Mouse (Mus musculus) neural tube, embryonic 15.5 days (tissue): ENCODE measurements around the gene Ulk3. TPM values are rescaled to one million over a fixed set of nuclear protein-coding genes. Genes with fewer than 3 reads are reported as not detected.

Experiments used
- ATAC-seq: fragments of 200-750 bp; cut with Nextera tagmentation; 2 replicates; pipeline ENCODE4 v1.8.0; 2017; ENCODE audit warnings: mild to moderate bottlenecking, moderate TSS enrichment, moderate library complexity; ENCODE audit not compliant: low FRiP score
- H3K27ac ChIP-seq: fragments of 300-500 bp; sonication (generic); replicated peaks from 2 replicates; pipeline ENCODE4 v1.5.1; 2015; ENCODE audit warnings: mild to moderate bottlenecking, inconsistent platforms
- H3K27me3 ChIP-seq: fragments of 300-500 bp; sonication (generic); replicated peaks from 2 replicates; pipeline ENCODE4 v1.6.1; 2015; ENCODE audit warnings: inconsistent platforms
- H3K36me3 ChIP-seq: fragments of 300-500 bp; sonication (generic); 2 replicates; pipeline ENCODE4 v1.6.1; 2015; ENCODE audit warnings: inconsistent platforms
- H3K4me1 ChIP-seq: fragments of 300-500 bp; sonication (generic); 2 replicates; pipeline ENCODE4 v1.6.1; 2015; ENCODE audit warnings: inconsistent platforms
- H3K4me2 ChIP-seq: fragments of 300-500 bp; sonication (generic); 2 replicates; pipeline ENCODE4 v1.6.1; 2015; ENCODE audit warnings: inconsistent platforms, mild to moderate bottlenecking, moderate library complexity
- H3K4me3 ChIP-seq: fragments of 300-500 bp; sonication (generic); replicated peaks from 2 replicates; pipeline ENCODE4 v1.5.1; 2015; ENCODE audit warnings: mild to moderate bottlenecking, inconsistent platforms
- H3K9ac ChIP-seq: fragments of 300-500 bp; sonication (generic); replicated peaks from 2 replicates; pipeline ENCODE4 v1.6.1; 2015; ENCODE audit warnings: mild to moderate bottlenecking, inconsistent platforms
- H3K9me3 ChIP-seq: fragments of 300-500 bp; sonication (generic); replicated peaks from 2 replicates; pipeline ENCODE4 v1.6.1; 2016; ENCODE audit warnings: inconsistent platforms
- WGBS: fragments of 180-500 bp; shearing (Covaris S2); methylation state at CpG from one replicate; pipeline ENCODE4 v1.1.7; 2015; ENCODE audit warnings: mixed read lengths; 5-methylcytosine and 5-hydroxymethylcytosine counted together
- polyA plus RNA-seq: library from polyadenylated mRNA; unstranded; fragments of >200 nt; fragmentation: Nextera tagmentation; extraction: Ambion mirVana; gene quantifications from 2 replicates; pipeline ENCODE4 v1.2.1, GENCODE M21; 2015

The Ulk3 gene
- polyA plus RNA-seq, 1 experiment from 2014 or later, result 36.5 TPM

DNA sequence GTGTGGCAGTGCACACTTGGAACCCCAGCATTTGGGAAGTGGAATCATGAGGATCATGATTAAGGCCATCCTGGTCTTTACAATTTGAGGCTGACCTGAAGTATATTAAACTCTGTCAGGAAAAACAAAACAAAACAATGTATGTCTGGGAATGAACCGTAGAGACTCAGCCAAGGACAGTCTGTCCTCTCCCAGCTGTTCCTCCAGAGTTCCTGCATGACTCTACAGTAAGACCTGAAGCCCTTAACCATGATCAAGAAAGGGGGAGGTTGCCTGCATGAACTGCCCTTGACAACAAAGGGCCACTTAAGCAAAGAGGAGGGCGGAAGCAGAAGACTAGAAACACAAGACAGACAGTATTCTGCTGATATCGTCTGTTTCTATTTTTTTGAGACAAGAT, 13.7 kb upstream of the Ulk3 start:
- Histone ChIP-seq H3K4me3 (no peak overlapping the region), H3K4me2 (no peak overlapping the region), H3K27me3 (no peaks in the 10 kb centered on the region), H3K4me1 (no peaks in the 10 kb centered on the region), H3K36me3 (peaks cover 42% of the 10 kb centered on the region), H3K9ac (no peak overlapping the region), H3K27ac (no peak overlapping the region), H3K9me3 (no peaks in the 10 kb centered on the region)
- 87% methylated on average over 3 of the region's 3 CpGs for WGBS
- ATAC-seq, result no peak

- peaks cover 56% of the 10 kb centered on the region for H3K36me3 ChIP-seq
- ATAC-seq, result no peak
- WGBS, result 83% methylated on average over 6 of the region's 6 CpGs
Measured at GRCm38 (mm10) chr9:57577144-57577849, 12.0 kb upstream of the Ulk3 start.

GRCm38 (mm10) chr9:57584991-57585390, 4.3 kb upstream of the Ulk3 start:
- WGBS, result 87% methylated on average over 3 of the region's 3 CpGs

More at GRCm38 (mm10) chr9:57577144-57577849, 12.0 kb upstream of the Ulk3 start:
- H3K4me2 ChIP-seq, result no peak overlapping the region
- no peak overlapping the region for H3K4me3 ChIP-seq
- H3K27me3 ChIP-seq, result no peaks in the 10 kb centered on the region
- no peaks in the 10 kb centered on the region for H3K9me3 ChIP-seq
- no peak overlapping the region for H3K27ac ChIP-seq
- H3K4me1 ChIP-seq, result no peaks in the 10 kb centered on the region
- no peak overlapping the region for H3K9ac ChIP-seq

DNA sequence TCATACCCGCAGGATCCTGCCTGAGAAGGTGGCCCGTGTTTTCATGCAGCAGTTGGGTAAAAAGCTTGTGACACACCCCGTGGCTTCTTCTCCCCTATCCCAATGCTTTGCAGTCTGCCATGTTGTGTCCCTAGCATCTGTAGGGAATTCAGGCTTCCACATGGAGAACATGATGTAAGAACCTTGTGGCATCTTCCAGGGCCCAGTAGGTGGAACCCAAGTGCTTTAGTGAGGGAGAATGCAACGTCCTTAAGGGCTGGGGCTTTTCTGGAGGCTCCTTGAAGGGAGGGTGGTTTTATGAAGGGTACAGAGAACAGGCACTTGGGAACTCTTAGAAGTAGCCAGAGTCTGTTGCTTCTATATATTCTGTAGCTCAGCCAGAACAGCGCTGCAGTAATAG, 1.5 kb downstream of the Ulk3 start:
- Histone ChIP-seq H3K9ac (no peak overlapping the region), H3K36me3 (peaks cover 50% of the 10 kb centered on the region), H3K27ac (no peak overlapping the region), H3K27me3 (no peaks in the 10 kb centered on the region), H3K4me2 (peak overlapping the region; percentile 92), H3K4me3 (peak overlapping the region; percentile 78; the same call in 1 of the 2 replicates), H3K9me3 (no peaks in the 10 kb centered on the region), H3K4me1 (peaks cover 22% of the 10 kb centered on the region)
- no peak for ATAC-seq
- WGBS, result 42% methylated on average over 5 of the region's 5 CpGs

More at GRCm38 (mm10) chr9:57584991-57585390, 4.3 kb upstream of the Ulk3 start:
- H3K27me3 ChIP-seq, result no peaks in the 10 kb centered on the region
- ATAC-seq, result no peak
- H3K4me2 ChIP-seq, result no peak overlapping the region
- H3K4me3 ChIP-seq, result no peak overlapping the region
- H3K4me1 ChIP-seq, result peaks cover 12% of the 10 kb centered on the region
- peaks cover 62% of the 10 kb centered on the region for H3K36me3 ChIP-seq
- no peaks in the 10 kb centered on the region for H3K9me3 ChIP-seq
- no peak overlapping the region for H3K9ac ChIP-seq
- H3K27ac ChIP-seq, result no peak overlapping the region

DNA sequence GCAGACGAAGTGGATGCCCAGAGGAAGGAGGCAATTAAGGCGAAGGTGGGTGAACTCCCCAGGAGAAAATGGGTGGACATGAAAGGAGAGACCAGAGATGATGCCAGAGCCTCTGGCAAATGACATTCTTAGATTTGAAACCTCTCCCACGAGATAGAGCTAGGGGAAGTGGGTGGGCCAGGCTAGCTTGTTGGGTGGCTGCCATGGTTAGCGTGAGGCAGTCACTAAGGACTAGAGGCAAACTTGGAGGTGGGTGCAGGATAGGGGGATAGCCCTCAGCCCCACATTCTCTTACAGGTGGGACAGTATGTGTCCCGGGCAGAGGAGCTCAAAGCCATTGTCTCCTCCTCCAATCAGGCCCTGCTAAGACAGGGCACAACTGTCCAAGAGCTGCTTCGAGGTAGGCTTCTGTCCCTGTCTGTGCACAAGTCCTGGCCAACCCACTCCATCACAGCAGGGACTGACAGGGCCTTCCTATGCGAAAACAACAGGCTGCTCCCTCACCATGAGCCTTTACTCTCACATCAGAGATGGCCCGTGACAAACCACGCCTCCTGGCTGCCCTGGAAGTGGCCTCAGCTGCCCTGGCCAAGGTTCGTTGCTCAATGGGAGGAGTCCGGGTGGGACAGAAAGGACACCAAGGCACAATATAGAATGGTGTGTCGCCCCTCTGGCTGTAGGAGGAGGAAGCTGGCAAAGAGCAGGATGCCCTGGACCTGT, 4.4 kb downstream of the Ulk3 start:
- H3K4me1 ChIP-seq, result peaks cover 27% of the 10 kb centered on the region
- no peak for ATAC-seq
- H3K9me3 ChIP-seq, result no peaks in the 10 kb centered on the region
- no peak overlapping the region for H3K4me2 ChIP-seq
- WGBS, result 56% methylated on average over 12 of the region's 12 CpGs
- H3K4me3 ChIP-seq, result no peak overlapping the region
- H3K27ac ChIP-seq, result no peak overlapping the region
- H3K27me3 ChIP-seq, result no peaks in the 10 kb centered on the region
- no peak overlapping the region for H3K9ac ChIP-seq
- peaks cover 42% of the 10 kb centered on the region for H3K36me3 ChIP-seq

- H3K9me3 ChIP-seq, result no peaks in the 10 kb centered on the region
- H3K4me1 ChIP-seq, result peaks cover 22% of the 10 kb centered on the region
- no peak overlapping the region for H3K4me2 ChIP-seq
- no peak for ATAC-seq
- no peaks in the 10 kb centered on the region for H3K27me3 ChIP-seq
- no peak overlapping the region for H3K4me3 ChIP-seq
- H3K36me3 ChIP-seq, result peaks cover 42% of the 10 kb centered on the region
- no peak overlapping the region for H3K27ac ChIP-seq
- 81% methylated on average over 9 of the region's 9 CpGs for WGBS
- H3K9ac ChIP-seq, result no peak overlapping the region
Measured at GRCm38 (mm10) chr9:57594174-57594509, 4.9 kb downstream of the Ulk3 start.

- H3K4me3 ChIP-seq, result no peak overlapping the region
- H3K9ac ChIP-seq, result no peak overlapping the region
- H3K27me3 ChIP-seq, result no peaks in the 10 kb centered on the region
- H3K27ac ChIP-seq, result no peak overlapping the region
- H3K4me2 ChIP-seq, result no peak overlapping the region
- no peaks in the 10 kb centered on the region for H3K9me3 ChIP-seq
- peaks cover 36% of the 10 kb centered on the region for H3K36me3 ChIP-seq
- peaks cover 19% of the 10 kb centered on the region; the same call in 1 of the 2 replicates for H3K4me1 ChIP-seq
- 87% methylated on average over 8 of the region's 8 CpGs for WGBS
- no peak for ATAC-seq
Measured at GRCm38 (mm10) chr9:57597265-57597664, 8.0 kb downstream of the Ulk3 start.

DNA sequence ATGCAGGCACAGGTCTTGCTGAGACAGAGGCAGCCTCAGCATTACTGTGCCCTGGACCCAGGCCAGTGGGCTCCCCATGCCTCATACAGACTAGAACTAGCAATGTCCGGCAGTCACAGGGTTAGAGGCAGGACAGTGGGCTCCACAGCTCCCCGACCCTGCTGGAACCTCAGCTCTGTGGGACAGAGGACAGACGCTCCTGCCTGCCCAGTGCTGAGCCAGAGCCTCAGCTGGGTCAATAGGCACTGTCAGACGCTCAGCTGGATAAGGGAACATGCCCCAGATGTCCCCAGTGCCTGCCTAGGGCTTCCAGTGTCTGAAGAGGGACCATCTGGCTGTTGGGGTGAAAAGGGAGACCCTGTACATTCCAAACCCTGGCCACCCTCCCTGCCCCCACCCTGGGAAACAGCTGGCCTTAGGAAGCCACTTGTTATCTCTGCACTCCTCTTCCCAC, 8.7 kb downstream of the Ulk3 start:
- no peak overlapping the region for H3K4me2 ChIP-seq
- no peaks in the 10 kb centered on the region for H3K27me3 ChIP-seq
- H3K4me1 ChIP-seq, result peaks cover 20% of the 10 kb centered on the region; the same call in 1 of the 2 replicates
- H3K9me3 ChIP-seq, result no peaks in the 10 kb centered on the region
- no peak overlapping the region for H3K4me3 ChIP-seq
- no peak for ATAC-seq
- WGBS, result 30% methylated on average over 4 of the region's 4 CpGs
- H3K27ac ChIP-seq, result no peak overlapping the region
- H3K36me3 ChIP-seq, result peaks cover 30% of the 10 kb centered on the region
- no peak overlapping the region for H3K9ac ChIP-seq

DNA sequence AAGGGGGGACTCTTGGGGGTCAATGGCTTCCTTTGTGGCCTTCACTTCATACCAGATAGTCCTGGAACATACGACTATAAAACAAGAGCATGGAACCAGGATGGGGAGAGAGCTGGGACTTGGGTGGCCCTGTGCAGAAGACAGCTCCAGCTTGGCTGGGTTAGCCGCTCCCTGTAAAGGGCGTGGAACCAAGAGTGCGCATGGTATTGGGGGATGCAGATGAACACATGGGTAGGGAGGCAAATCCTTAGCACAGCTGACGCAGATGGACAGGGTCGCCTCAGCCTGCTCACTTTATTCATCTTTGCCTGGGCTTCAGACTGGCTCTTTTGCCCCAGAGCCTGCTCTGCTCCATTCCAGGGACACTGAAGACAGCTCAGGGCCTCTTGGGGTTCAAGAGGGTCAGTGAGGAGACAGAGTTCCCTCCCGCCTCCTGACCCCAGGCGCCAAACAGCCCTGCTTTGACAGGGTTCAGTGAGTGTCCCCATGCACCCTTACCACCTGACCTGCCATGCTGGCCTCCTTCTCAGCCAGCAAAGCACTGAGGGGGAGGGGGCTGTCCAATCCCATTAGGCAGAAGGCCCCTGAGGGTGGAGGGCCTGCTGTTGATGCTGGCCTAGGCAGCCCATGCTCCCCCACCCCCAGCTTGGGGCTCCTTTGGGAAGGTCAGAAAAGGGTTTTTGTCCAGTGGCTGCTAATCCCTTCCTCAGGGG, 9.8 kb downstream of the Ulk3 start:
- peaks cover 20% of the 10 kb centered on the region for H3K36me3 ChIP-seq
- H3K9me3 ChIP-seq, result no peaks in the 10 kb centered on the region
- ATAC-seq, result no peak
- no peak overlapping the region for H3K4me2 ChIP-seq
- H3K9ac ChIP-seq, result no peak overlapping the region
- WGBS, result 68% methylated on average over 8 of the region's 8 CpGs
- no peak overlapping the region for H3K4me3 ChIP-seq
- H3K27ac ChIP-seq, result no peak overlapping the region
- no peaks in the 10 kb centered on the region for H3K27me3 ChIP-seq
- peaks cover 20% of the 10 kb centered on the region; the same call in 1 of the 2 replicates for H3K4me1 ChIP-seq

- H3K4me3 ChIP-seq, result no peak overlapping the region
- 16% methylated on average over 3 of the region's 3 CpGs for WGBS
- H3K27ac ChIP-seq, result no peak overlapping the region
- no peak overlapping the region for H3K4me2 ChIP-seq
- peaks cover 13% of the 10 kb centered on the region for H3K27me3 ChIP-seq
- H3K9me3 ChIP-seq, result no peaks in the 10 kb centered on the region
- H3K36me3 ChIP-seq, result peaks cover 6% of the 10 kb centered on the region; the same call in 1 of the 2 replicates
- H3K4me1 ChIP-seq, result peaks cover 20% of the 10 kb centered on the region; the same call in 1 of the 2 replicates
- no peak overlapping the region for H3K9ac ChIP-seq
- ATAC-seq, result no peak
Measured at GRCm38 (mm10) chr9:57600620-57601352, 11.5 kb downstream of the Ulk3 start.

DNA sequence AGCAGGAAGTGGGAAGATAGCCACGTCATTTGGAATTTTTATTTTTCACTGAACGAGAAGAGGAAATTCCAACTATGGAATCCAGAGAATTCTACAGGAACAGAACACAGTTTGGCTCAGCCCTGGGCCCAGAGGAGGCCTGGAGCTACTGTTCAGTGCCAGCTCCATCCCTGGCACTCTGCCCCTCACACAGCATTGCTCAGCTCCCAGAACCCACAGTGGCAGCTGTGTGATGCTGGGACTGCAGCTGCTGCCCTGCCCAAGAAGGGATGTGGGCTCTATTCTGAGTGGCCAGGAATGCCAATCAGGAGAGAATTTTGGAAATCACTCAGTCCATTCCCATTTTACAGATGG, 12.1 kb downstream of the Ulk3 start:
- no peak overlapping the region for H3K4me3 ChIP-seq
- 0 out of 2 replicates have a peak, but pooled peaks have one; percentile 33 for ATAC-seq
- H3K9me3 ChIP-seq, result no peaks in the 10 kb centered on the region
- H3K9ac ChIP-seq, result no peak overlapping the region
- peaks cover 26% of the 10 kb centered on the region for H3K4me1 ChIP-seq
- H3K27me3 ChIP-seq, result peaks cover 18% of the 10 kb centered on the region
- peaks cover 3% of the 10 kb centered on the region; the same call in 1 of the 2 replicates for H3K36me3 ChIP-seq
- peak overlapping the region; percentile 51; the same call in 1 of the 2 replicates for H3K27ac ChIP-seq
- H3K4me2 ChIP-seq, result no peak overlapping the region
- WGBS, result 67% methylated on average over 2 of the region's 2 CpGs
